Mouse (Mus musculus) midbrain, embryonic 14.5 days (tissue): ENCODE measurements around the gene Dock1. TPM values are rescaled to one million over a fixed set of nuclear protein-coding genes. Genes with fewer than 3 reads are reported as not detected.

Source experiments
- ATAC-seq: fragments of 200-750 bp; cut with Nextera tagmentation; 2 replicates; pipeline ENCODE4 v1.8.0; 2017; ENCODE audit warnings: moderate number of reproducible peaks, moderate library complexity; ENCODE audit not compliant: low FRiP score, low TSS enrichment
- DNase-seq: peaks from one replicate; pipeline ENCODE4 v3.0.0-alpha.2; 2015
- H3K27ac ChIP-seq: fragments of 300-500 bp; sonication (generic); replicated peaks from 2 replicates; pipeline ENCODE4 v1.5.1; 2014; ENCODE audit warnings: mild to moderate bottlenecking, low read depth, low read length, moderate library complexity
- H3K27me3 ChIP-seq: fragments of 300-500 bp; sonication (generic); 2 replicates; pipeline ENCODE4 v1.6.1; 2014; ENCODE audit warnings: low read length, control low read depth, mixed read lengths; ENCODE audit not compliant: control insufficient read depth, insufficient read depth
- H3K36me3 ChIP-seq: fragments of 300-500 bp; sonication (generic); 2 replicates; pipeline ENCODE4 v1.6.1; 2014; ENCODE audit warnings: low read length, control low read depth; ENCODE audit not compliant: control insufficient read depth, insufficient read depth
- H3K4me1 ChIP-seq: fragments of 300-500 bp; sonication (generic); 2 replicates; pipeline ENCODE4 v1.6.1; 2014; ENCODE audit warnings: mild to moderate bottlenecking, antibody characterized with exemption, low read length, control low read depth; ENCODE audit not compliant: control insufficient read depth, insufficient read depth
- H3K4me2 ChIP-seq: fragments of 300-500 bp; sonication (generic); 2 replicates; pipeline ENCODE4 v1.6.1; 2014; ENCODE audit warnings: mild to moderate bottlenecking, low read length, moderate library complexity
- H3K4me3 ChIP-seq: fragments of 300-500 bp; sonication (generic); replicated peaks from 2 replicates; pipeline ENCODE4 v1.5.1; 2014; ENCODE audit warnings: low read depth, low read length
- H3K9ac ChIP-seq: fragments of 300-500 bp; sonication (generic); replicated peaks from 2 replicates; pipeline ENCODE4 v1.6.1; 2014; ENCODE audit warnings: mild to moderate bottlenecking, low read length, moderate library complexity
- H3K9me3 ChIP-seq: fragments of 300-500 bp; sonication (generic); 2 replicates; pipeline ENCODE4 v1.6.1; 2016; ENCODE audit warnings: low read length, control low read depth, mixed read lengths; ENCODE audit not compliant: control insufficient read depth
- WGBS: fragments of 180-500 bp; shearing (Covaris S2); extraction: QIAGEN DNeasy Blood & Tissue Kit; methylation state at CpG from one replicate; pipeline ENCODE4 v1.1.7; 2014; 5-methylcytosine and 5-hydroxymethylcytosine counted together
- polyA plus RNA-seq: library from polyadenylated mRNA; unstranded; fragments of >200 nt; fragmentation: Nextera tagmentation; extraction: Ambion mirVana; gene quantifications from 2 replicates; pipeline ENCODE4 v1.2.1, GENCODE M21; 2014

The Dock1 gene
- polyA plus RNA-seq, 1 experiment from 2014 or later = 8.4 TPM

DNA sequence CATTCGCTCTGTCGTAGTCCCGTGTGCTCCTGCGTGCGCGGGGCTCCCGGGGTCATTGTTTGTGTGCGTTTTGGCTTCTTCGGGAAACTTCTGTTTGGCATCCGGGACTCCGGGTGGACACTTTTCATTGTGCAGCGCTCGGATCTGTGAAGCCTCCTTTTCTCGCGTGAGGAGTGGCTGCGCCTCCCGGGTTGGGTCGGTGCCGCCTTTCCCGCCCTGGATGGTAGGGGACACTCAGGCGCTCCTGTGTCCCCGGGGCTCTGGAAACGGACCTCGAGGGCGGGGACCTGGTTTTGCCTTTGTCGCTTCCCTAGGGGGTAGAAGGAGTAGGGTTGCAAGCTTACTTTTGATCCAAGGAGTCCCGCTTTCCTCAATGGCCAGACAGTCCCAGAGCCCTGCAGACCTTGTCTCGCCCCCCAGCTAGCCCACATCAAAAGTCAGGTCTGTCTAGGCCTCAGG is 578 bp downstream of the Dock1 start:
- Histone ChIP-seq H3K4me3 (peak overlapping the region; percentile 53), H3K27ac (no peak overlapping the region), H3K4me1 (peaks cover 6% of the 10 kb centered on the region; the same call in 1 of the 2 replicates), H3K4me2 (peak overlapping the region; percentile 99), H3K9ac (peak overlapping the region; percentile 52), H3K27me3 (peaks cover 14% of the 10 kb centered on the region; the same call in 1 of the 2 replicates), H3K36me3 (no peaks in the 10 kb centered on the region), H3K9me3 (no peaks in the 10 kb centered on the region)
- no peak; the same call in 1 of the 2 replicates for ATAC-seq
- 4% methylated on average over 28 of the region's 28 CpGs for WGBS
- peak; percentile 51 for DNase-seq

DNA sequence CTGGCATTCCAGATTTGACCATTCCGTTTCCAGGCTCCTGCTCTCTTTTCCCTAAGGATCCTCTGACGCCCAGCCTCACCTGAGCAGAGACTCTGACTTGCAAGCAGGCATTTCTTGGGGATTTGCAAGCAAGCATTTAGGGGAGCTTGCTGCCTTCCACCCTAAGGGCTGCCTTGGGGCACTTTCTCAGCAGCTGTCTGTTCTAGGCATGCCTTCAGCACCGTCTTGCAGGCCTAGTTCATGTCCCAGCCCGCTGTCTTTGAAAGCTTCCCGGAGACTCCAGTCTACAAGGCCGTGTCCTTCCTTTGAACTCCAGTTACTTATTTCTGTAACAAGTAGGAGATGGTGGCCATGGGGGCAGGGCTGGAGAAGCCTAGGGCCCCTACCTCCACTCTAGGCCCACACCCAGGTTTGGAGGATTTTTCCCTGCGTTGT is 1.0 kb downstream of the Dock1 start:
- H3K9me3 ChIP-seq = no peaks in the 10 kb centered on the region
- 33% methylated on average over 7 of the region's 7 CpGs for WGBS
- peak overlapping the region; percentile 53 for H3K4me3 ChIP-seq
- H3K9ac ChIP-seq = peak overlapping the region; percentile 52; the same call in 1 of the 2 replicates
- no peaks in the 10 kb centered on the region for H3K36me3 ChIP-seq
- ATAC-seq = no peak
- no peak overlapping the region for H3K27ac ChIP-seq
- peaks cover 6% of the 10 kb centered on the region; the same call in 1 of the 2 replicates for H3K4me1 ChIP-seq
- peaks cover 14% of the 10 kb centered on the region; the same call in 1 of the 2 replicates for H3K27me3 ChIP-seq
- peak; percentile 43 for DNase-seq
- H3K4me2 ChIP-seq = peak overlapping the region; percentile 99

DNA sequence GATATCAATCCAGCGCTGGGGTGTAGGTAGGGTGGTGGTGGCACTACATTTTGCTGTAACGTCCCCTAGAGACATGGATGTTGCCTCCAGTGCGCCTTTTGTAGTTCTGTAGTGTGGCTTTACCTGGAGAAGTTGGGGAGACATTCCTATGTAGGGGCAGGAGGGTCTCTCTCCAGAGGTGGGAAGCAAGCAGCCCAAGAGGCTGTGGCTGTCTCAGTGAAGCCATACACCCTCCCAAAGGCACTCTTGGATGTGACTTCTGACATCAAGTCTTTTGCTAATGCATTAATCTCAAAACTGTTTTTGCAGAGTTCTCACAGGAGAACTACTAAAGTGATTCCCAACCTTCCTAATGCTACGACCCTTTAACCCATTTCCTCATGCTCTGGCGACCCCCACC is 2.7 kb downstream of the Dock1 start:
- Histone ChIP-seq H3K4me2 (no peak overlapping the region), H3K27ac (no peak overlapping the region), H3K27me3 (peaks cover 14% of the 10 kb centered on the region; the same call in 1 of the 2 replicates), H3K4me1 (peaks cover 6% of the 10 kb centered on the region; the same call in 1 of the 2 replicates), H3K9ac (no peak overlapping the region), H3K4me3 (no peak overlapping the region), H3K9me3 (no peaks in the 10 kb centered on the region), H3K36me3 (no peaks in the 10 kb centered on the region)
- ATAC-seq (no peak), DNase-seq (no peak)
- WGBS = 93% methylated on average over 5 of the region's 5 CpGs

DNA sequence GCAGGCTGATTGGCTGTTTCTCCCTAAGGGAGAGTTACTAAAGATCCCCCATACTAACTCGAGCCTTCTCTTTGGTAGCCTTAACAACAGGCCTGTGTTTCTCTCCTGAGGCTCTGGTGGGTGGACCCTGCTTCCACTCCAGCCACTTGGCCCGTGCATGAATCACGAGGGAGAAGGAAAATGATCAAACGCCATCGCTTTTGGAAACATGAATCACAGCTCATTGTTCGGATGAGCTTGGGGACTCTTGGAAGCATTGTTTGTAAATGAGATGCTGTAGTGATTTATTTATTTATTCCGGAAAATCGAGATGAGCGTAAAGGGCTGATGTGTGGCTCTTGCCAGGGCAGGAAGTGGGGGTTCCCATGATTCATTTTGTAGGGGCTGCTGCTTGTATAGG is 3.5 kb downstream of the Dock1 start:
- H3K9me3 ChIP-seq = no peaks in the 10 kb centered on the region
- H3K9ac ChIP-seq = no peak overlapping the region
- no peak overlapping the region for H3K27ac ChIP-seq
- no peaks in the 10 kb centered on the region for H3K36me3 ChIP-seq
- H3K4me1 ChIP-seq = peaks cover 6% of the 10 kb centered on the region; the same call in 1 of the 2 replicates
- DNase-seq (no peak), ATAC-seq (no peak)
- H3K4me2 ChIP-seq = no peak overlapping the region
- 75% methylated on average over 9 of the region's 9 CpGs for WGBS
- no peak overlapping the region for H3K4me3 ChIP-seq
- peaks cover 14% of the 10 kb centered on the region; the same call in 1 of the 2 replicates for H3K27me3 ChIP-seq

DNA sequence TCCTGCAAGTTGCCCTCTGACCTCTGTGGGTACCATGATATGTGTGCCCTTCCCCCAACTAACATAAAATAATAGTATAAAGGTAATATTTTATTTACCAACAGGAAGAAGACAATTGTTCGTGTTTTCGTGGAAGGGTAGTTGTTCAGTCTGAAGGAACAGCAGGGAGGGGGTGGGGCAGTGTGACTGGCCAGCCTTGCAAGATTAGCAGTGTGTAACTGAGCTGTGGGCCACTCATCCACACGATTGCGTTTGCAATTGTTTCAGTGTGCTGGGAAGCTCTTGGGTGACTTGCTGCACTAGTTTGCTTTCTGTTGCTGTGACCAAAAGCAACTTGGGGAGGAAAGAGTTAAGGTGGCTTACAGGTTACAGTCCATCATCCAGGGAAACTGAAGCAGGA is 7.4 kb downstream of the Dock1 start:
- Histone ChIP-seq H3K4me2 (no peak overlapping the region), H3K27ac (no peak overlapping the region), H3K9ac (no peak overlapping the region), H3K36me3 (no peaks in the 10 kb centered on the region), H3K4me1 (no peaks in the 10 kb centered on the region), H3K27me3 (no peaks in the 10 kb centered on the region), H3K4me3 (no peak overlapping the region), H3K9me3 (no peaks in the 10 kb centered on the region)
- DNase-seq (no peak), ATAC-seq (no peak)
- WGBS = 13% methylated on average over 4 of the region's 4 CpGs

DNA sequence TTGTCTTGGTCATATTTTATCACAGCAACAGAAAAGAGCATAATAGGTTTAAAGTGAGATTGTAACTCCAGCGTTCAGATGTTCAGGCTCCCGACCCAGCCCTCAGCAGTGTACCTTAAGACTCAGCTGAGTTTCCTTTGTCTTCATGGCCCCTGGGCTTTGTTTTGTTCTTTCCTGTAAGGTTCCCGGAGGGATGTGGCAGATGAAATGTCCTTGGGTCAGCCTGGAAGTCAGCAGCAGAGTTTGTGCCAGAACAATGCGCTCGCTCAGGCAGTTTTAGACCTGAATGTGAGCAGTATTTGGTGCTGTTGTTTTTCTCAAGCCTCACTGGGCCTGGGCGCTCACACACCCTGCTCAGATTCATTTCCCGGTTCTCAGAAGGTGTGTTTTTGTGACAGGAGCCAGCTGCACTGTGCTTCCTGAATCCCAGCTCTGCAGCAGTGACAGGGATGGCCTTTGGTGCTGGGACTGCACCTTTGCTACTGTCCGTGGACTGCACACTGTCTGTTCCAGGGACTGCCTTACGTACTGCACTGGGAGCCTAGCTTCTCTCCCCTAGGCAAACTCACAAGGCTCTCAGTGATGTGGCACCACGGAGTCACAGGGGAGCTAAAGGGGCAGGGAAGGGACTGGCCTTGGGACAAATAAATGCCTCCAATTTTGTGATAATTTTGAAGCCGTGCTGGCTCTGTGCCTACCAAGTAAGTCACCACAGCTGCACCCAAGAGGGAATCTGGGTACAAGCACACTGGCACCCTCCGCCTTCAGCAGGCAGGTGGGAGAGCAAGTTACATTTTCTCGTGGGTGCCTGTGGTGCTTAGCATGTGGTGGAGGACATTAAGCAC is 9.1 kb downstream of the Dock1 start:
- H3K9ac ChIP-seq = no peak overlapping the region
- H3K36me3 ChIP-seq = no peaks in the 10 kb centered on the region
- no peaks in the 10 kb centered on the region for H3K4me1 ChIP-seq
- H3K4me3 ChIP-seq = no peak overlapping the region
- no peaks in the 10 kb centered on the region for H3K9me3 ChIP-seq
- H3K27ac ChIP-seq = no peak overlapping the region
- no peaks in the 10 kb centered on the region for H3K27me3 ChIP-seq
- no peak for DNase-seq
- WGBS = 36% methylated on average over 13 of the region's 13 CpGs
- no peak overlapping the region for H3K4me2 ChIP-seq
- no peak for ATAC-seq

DNA sequence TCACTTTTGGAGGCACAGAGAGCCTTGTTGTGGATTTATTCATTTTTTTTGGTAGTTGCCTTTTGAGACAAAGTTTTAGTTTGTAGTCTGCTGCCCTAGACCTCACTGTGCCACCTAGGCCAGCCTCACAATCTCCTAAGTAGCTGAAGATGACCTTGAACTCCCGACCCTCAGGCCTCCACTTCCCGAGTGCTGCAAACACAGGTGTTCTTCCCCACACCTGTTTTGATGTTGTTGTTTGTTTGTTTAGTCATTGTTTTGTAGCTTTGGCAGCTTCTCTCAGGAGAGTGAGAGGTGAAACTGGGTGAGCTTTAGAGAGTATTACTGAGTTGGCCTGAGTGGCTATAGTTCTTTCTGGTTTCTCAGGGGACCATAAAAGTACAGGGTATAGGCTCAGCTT is 9.7 kb downstream of the Dock1 start:
- Histone ChIP-seq H3K4me1 (no peaks in the 10 kb centered on the region), H3K27ac (no peak overlapping the region), H3K4me2 (no peak overlapping the region), H3K4me3 (no peak overlapping the region), H3K9me3 (no peaks in the 10 kb centered on the region), H3K36me3 (no peaks in the 10 kb centered on the region), H3K9ac (no peak overlapping the region), H3K27me3 (no peaks in the 10 kb centered on the region)
- ATAC-seq (no peak), DNase-seq (no peak)
- WGBS = 79% methylated on average over 2 of the region's 2 CpGs

DNA sequence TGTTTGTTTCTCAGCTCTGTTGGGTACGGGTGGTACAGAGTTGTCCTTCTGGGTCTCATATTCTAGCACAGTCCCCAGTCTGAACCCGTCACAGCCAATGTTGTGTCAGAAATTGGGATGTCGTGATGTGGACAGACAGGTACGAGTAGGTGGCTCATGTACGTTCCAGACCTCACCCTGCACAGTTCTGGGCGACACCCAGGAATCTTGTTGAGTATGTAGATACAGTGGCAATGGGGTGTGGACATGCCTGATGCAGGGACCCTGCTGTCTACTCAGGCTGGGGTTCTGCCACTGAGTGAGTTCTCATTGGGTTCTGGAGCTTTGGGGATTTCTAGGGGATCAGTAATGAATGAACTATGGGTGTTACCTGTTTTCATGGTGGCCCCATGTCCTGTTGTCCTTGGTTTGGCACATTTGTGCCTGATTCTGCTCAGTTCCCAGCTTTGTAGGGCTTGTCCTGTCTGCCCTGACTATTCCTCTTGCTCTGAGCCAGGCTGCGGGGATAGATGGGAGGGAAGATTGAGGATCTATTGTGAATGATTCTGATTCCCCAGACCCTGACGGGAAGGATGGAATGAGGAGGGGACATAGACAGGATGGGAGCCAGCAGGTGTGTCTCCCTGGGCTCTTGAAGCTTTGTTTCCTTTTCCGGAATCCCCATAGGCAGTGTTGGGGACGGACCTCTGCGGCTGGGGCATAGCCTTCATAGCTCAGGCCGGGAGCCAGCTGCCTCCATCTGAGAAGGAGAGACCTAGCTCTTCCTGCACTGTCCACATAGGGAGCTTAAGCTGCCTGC is 11.5 kb downstream of the Dock1 start:
- WGBS = 84% methylated on average over 12 of the region's 12 CpGs
- Histone ChIP-seq H3K27ac (no peak overlapping the region), H3K4me3 (no peak overlapping the region), H3K36me3 (no peaks in the 10 kb centered on the region), H3K27me3 (no peaks in the 10 kb centered on the region), H3K4me2 (no peak overlapping the region), H3K9me3 (no peaks in the 10 kb centered on the region), H3K9ac (no peak overlapping the region), H3K4me1 (no peaks in the 10 kb centered on the region)
- DNase-seq (no peak), ATAC-seq (no peak)
